Mouse (Mus musculus): ENCODE data around the gene Ccl12. TPM values are rescaled to one million over a fixed set of nuclear protein-coding genes. Genes with fewer than 3 reads are reported as not detected.

The Ccl12 gene
- polyA plus RNA-seq, 1 experiment from 2014 or later, result 0.87 TPM

Other genes with a start within 250 kb of the Ccl12 start
- not detected in 2 replicates for gene 5530401A14Rik, start 241.2 kb upstream of the Ccl12 start, polyA plus RNA-seq (2016; fragmentation: Nextera tagmentation; extraction: Ambion mirVana)
- 0.51 and 0.60 TPM in 2 replicates for gene Asic2, start 133.4 kb upstream of the Ccl12 start, polyA plus RNA-seq (2016; fragmentation: Nextera tagmentation; extraction: Ambion mirVana)
- 1.1 and 1.5 TPM in 2 replicates for gene Ccl2, start 66.3 kb upstream of the Ccl12 start, polyA plus RNA-seq (2016; fragmentation: Nextera tagmentation; extraction: Ambion mirVana)
- gene Gm17268, start 63.3 kb upstream of the Ccl12 start, polyA plus RNA-seq (2016; fragmentation: Nextera tagmentation; extraction: Ambion mirVana), result not detected in 2 replicates
- gene Ccl7, start 56.1 kb upstream of the Ccl12 start, polyA plus RNA-seq (2016; fragmentation: Nextera tagmentation; extraction: Ambion mirVana), result 0.46 TPM in 1 of 2 replicates, not detected in the other
- gene Ccl11, start 44.0 kb upstream of the Ccl12 start, polyA plus RNA-seq (2016; fragmentation: Nextera tagmentation; extraction: Ambion mirVana), result 0.19 TPM in 1 of 2 replicates, not detected in the other
- gene Ccl8, start 13.3 kb downstream of the Ccl12 start, polyA plus RNA-seq (2016; fragmentation: Nextera tagmentation; extraction: Ambion mirVana), result not detected in 2 replicates
- not detected in 2 replicates for gene Ccl1, start 203.8 kb downstream of the Ccl12 start, polyA plus RNA-seq (2016; fragmentation: Nextera tagmentation; extraction: Ambion mirVana)